Mouse (Mus musculus): ENCODE data around the gene Camk2n2.
"Not testable (repeated sequence)": the region's sequence is repeated elsewhere in the genome, so short reads cannot be mapped to it uniquely, and the experiment has no call there.

The Camk2n2 gene

GRCm38 (mm10) chr16:20621191-20621990, at the start of gene Camk2n2:
Gene Camk2n2, minus strand, starts transcription at chr16:20621287.
- in situ Hi-C loops (cut with MseI, MboI), result no loop called here

DNA sequence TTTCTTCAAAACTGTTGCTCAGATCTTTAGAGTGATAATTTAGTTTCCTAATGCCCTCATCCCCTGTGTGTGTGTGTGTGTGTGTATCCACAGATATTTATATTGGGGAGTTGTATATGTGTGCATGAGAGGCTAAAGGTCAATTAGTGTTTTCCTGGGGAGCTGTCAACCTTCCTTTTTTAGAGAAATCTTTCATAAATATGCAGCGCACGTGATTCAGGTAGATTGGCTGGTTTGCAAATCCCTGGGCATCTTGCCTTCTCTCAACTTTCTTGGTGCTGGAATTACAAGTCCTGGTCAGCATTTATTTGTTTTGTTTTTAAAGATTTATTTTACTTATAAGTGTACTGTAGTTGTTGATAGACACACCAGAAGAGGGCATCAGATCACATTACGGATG, 49.2 kb upstream of the Camk2n2 start:
- in situ Hi-C loops (cut with MseI, MboI), result no loop called here

DNA sequence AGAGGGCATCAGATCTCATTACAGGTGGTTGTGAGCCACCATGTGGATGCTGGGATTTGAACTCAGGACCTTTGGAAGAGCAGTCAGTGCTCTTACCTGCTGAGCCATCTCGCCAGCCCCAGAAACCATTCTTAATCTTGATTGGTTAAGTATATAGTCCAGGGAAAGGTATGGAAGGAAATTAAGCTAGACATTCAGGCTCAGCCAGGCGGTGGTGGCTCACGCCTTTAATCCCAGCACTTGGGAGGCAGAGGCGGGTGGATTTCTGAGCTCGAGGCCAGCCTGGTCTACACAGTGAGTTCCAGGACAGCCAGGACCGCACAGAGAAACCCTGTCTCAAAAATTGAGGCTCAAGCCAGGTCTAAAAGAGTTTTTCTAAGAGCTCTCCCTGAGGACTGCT, 46.9 kb upstream of the Camk2n2 start, which contains the start of gene Eif4g1:
Eif4g1 (plus strand) TSS at position 301 of the 400 bp plus-strand sequence.
- in situ Hi-C loops (cut with MseI, MboI), result not testable (repeated sequence)

- in situ Hi-C loops (cut with MseI, MboI), result no loop called here
Observed at GRCm38 (mm10) chr16:20657661-20658060, 36.6 kb upstream of the Camk2n2 start.

DNA sequence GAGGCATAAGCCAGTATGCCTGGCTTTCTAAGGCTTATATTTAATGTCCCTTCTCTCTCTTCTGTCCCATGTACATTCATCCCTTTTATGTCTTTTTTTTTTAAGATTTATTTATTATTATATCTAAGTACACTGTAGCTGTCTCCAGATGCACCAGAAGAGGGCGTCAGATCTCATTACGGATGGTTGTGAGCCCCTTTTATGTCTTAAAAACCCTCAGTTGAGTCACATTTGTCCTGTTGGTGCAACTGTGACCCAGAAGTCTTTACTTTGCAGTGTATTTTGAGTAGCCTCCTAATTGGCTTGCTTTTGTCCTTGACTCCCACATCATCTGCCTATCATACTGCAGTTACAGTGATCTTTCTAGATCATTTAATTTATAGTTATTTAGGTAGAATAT, 32.2 kb upstream of the Camk2n2 start:
- in situ Hi-C loops (cut with MseI, MboI), result no loop called here

DNA sequence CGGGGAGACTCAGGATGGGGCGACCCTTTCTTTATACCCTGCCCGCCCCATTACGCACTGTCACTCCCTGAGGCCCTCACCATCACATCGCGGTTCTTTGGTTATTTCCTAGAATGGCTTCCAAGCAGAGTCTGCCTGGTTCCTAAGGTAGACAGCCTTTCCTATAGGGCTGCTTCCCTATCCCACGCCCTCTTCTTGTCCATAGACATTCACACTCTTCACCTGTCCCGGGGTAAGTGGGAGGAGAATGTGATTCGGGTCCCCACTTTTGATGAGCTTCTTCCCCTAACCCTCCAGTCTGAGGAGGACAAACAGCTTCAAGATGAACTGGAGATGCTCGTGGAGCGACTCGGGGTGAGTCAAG, 30.8 kb upstream of the Camk2n2 start:
- in situ Hi-C loops (cut with MseI, MboI), result no loop called here

DNA sequence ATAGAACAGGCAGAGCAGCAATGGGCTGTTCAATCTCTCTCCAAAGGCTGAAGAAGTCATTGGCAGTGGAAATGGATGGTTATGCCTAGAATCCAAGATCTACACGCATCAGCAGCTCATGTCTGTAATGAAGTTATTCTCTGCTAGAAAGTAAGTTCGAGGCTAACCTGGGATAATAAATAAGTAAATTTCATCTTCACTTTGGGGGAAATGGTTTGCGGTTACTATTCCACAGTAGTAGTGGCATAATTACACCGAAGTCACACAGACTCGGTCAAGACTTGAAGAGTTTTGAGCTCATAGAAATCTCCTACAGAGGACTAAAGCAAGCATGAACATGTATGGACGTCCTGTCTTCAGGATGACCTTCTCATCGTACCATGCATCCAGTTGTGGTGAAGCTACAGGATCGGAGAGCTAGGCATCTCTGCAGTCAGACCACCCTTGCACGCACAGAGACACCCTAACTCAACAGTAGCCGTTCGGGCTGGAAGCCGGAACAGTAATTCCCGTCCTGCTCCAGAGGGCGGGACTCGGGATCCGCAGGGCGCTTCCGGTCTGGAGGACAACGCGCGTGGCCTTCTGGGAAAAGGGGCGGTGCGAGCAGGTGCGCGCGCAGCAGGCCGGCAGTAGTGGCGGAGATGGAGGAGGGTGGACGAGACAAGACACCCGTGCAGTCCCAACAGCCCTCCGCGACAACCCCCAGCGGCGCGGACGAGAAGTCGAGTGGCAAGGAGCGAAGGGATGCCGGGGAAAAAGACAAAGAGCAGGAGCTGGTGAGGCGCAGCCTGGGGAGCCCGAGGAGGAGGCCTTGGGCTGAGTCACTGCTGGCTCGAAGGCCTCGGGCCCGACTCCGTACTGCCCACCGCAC, 30.2 kb upstream of the Camk2n2 start, which contains the start of gene Psmd2:
Psmd2 (plus strand) TSS at position 577 of the 871 bp plus-strand sequence.
- in situ Hi-C loops (cut with MseI, MboI), result no loop called here

GRCm38 (mm10) chr16:20643911-20644310, 22.8 kb upstream of the Camk2n2 start:
- in situ Hi-C loops (cut with MseI, MboI), result loop anchor here (10.0 kb wide), 1 partner anchor 139 kb away; no protein-coding TSS in a partner anchor

- in situ Hi-C loops (cut with MseI, MboI), result loop anchor here (10.0 kb wide), 1 partner anchor 137 kb away; no protein-coding TSS in a partner anchor
Observed at GRCm38 (mm10) chr16:20642161-20642560, 21.1 kb upstream of the Camk2n2 start.

DNA sequence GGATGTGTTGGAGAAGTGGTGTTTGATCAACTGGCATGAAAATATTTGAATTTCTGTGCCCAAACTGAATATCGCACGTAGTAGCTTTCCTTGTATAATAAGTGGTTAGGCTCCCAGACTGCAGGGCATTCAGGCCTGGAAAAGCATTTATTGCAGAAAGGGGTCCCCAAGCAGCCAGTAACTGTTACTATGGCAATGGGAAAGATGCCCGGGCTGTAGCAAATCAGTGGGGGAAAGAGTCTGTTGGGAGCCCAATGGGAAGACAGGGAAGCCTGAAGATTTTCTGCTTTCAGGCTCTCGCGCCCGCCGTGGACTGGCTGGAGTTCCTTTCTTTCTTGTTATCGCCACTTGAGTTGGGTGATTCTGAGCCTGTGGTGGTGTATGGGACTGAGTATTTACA, 17.3 kb upstream of the Camk2n2 start:
- in situ Hi-C loops (cut with MseI, MboI), result no loop called here

DNA sequence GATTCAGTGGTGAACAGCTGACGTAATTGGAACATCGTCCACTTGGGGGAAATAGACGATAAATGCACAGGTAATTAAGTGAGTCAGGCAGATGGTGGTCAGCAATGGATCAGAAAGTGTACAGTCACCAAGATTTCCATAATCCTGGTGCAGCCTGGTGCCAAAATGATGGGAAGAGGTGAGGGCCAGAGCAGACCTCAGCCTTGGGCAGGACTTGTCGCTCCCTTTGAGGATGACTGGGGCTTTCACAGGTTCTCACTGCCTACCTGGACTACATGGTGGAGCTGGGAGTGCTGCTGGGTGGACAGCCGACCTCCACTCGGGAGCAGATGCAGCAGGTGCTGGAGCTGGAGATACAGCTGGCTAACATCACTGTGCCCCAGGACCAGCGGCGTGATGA, 16.3 kb upstream of the Camk2n2 start:
- in situ Hi-C loops (cut with MseI, MboI), result no loop called here

DNA sequence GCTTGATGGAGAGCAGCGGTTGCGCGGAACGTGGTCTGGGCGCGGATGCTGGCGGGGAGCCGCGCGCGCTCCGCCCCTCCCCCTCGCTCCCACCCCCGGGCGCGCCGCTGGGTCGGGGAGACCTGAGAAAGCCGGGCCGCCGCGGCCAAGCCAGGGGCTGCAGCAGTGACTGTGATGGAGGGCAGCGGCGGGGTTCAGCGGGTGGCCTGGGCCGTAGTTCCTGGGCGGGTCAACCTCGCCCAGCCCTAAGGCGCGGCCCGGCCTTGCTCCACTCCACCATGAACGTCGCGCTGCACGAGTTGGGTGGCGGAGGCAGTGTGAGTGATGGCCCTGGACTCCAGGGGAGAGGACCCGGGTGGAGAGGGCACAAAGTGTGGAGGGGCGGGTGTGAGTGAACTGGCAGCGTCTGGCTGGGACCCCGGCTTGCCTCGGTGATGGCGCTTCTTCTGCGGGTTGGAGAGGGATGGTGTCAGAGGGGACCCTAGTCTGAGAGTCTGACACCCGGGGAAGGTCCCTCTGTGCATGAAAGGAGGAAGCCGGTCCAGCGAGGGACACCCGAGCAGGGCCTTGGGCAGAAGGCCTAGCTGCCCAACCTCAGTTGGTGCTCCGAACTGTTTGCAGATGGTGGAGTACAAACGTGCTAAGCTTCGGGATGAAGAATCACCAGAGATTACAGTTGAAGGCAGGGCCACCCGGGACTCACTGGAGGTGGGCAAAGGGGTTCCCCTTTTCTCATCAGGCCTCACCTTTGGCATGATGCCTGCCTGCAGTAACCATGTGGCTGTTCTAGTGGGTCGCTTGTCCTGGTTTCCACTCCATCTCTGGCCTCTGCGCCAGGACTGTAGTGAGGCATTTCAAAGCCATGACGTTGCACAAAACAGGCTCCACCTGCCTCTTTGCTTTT, 8.9 kb upstream of the Camk2n2 start, which contains the start of gene Ece2:
Ece2 (plus strand) TSS at position 98 of the 904 bp plus-strand sequence.
- in situ Hi-C loops (cut with MseI, MboI), result no loop called here

- in situ Hi-C loops (cut with MseI, MboI), result no loop called here
Observed at GRCm38 (mm10) chr16:20628871-20629391, 7.8 kb upstream of the Camk2n2 start.

- in situ Hi-C loops (cut with MseI, MboI), result no loop called here
Observed at GRCm38 (mm10) chr16:20623211-20623610, 2.1 kb upstream of the Camk2n2 start.

GRCm38 (mm10) chr16:20621991-20622685, 1.1 kb upstream of the Camk2n2 start:
- in situ Hi-C loops (cut with MseI, MboI), result no loop called here

- in situ Hi-C loops (cut with MseI, MboI), result no loop called here
Observed at GRCm38 (mm10) chr16:20620751-20621190, 316 bp downstream of the Camk2n2 start.

DNA sequence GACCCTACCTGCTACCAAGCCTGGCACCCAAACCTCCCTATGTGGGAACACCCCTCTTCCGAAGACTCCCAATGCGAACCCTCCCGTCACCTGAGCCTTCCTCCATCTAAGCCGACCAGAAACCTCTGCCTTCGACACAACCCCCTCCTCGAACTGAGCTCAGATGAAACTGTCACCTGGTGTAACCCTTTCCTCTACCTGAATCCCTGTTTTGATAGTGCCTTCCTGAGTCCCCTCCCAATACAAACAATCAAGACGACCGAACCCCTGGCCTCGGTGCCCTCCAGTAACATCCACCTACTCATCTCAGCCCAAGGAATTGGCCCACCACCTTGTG, 720 bp downstream of the Camk2n2 start:
- in situ Hi-C loops (cut with MseI, MboI), result no loop called here

DNA sequence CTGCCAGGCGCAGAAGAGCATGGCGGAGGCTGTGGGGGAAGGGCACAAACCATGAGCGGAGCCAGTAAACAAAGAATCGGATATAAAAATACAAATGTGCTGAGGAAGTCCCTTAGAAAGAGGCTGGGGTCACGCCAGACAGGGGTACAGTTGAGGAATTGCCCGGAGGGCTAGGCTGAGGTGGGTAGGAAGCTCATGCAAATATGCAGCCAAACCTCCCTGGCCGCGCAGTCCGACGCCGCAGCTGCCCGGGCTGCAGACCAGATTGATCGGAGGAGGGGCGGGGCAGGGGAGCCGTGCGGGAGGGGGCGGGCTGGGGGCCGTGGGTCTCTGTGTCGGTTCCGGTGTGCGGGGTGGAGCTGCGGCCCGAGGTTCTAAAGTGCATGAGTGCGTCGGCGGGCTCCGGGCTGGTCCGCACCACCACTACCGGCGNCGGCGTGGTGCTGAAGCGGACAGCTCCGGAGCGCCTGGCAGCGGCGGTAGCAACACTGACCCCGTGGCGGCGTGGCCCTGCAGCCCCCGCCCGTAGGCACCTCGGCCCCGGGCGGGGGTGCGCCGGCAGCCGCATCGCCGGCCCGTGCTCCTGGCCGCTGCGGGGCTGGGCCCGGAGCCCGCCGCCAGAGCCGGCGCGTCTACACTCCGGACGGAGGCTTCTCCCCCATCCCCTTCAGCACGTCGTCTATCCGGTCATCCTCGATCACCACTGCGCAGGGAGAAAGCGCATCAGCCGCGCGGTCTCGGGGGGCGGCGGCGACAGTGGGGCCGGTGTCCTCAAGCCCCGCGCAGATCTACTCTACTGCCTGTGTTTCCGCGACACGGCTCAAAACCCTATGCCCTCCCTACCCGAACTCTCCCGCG, 1.3 kb downstream of the Camk2n2 start:
- in situ Hi-C loops (cut with MseI, MboI), result no loop called here
